ENCODE assay signal across 27 mouse cellular contexts in the genomic region with DNA sequence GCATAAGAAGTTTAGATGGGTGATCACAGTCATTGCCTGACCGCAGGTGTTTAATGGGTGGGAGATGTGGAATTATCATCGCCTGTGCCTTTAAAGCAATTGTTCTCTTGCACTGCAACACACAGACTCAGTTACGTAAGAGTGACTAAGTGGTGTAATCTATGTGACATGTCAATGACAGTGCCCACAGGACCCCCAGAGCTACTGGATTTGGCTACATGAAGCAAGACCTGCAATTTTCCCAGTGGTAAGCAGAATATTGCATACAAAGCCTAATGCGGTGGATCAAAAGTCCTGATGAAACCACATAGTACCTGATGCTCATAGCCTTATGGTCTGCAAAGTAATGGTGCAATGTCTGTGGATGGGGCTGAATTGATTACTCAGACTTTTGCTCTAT.
"Had no signal": no experiment of that assay in that cellular context is flagged by ENCODE, and none has a peak within 500 bp of the region (broad histone marks: within the 10 kb centered on the region; RNA-seq: fewer than 3 reads in every experiment).

No protein-coding gene starts in this region.

- H3K4me1 ChIP-seq: heart, embryonic 13.5 days; heart, embryonic 15.5 days; hindbrain, embryonic 10.5 days; hindbrain, embryonic 12.5 days; kidney, embryonic 15.5 days; limb, embryonic 13.5 days; limb, embryonic 15.5 days; liver, embryonic 12.5 days had no signal

- DNase-seq: gastrocnemius, postnatal 14 days; gastrocnemius, postnatal 36 days; heart, adult 2 months; heart, postnatal 14 days; heart, postnatal 4 days; kidney, adult 11 months; kidney, adult 2 months; kidney, adult 9 months; kidney, postnatal 14 days; kidney, postnatal 36 days; layer of hippocampus, adult 9-11 months; layer of hippocampus, postnatal 36 days; left cerebral cortex, postnatal 4 days had no signal

- H3K27ac ChIP-seq: heart, adult 2 months; heart, embryonic 13.5 days; heart, embryonic 15.5 days; hindbrain, embryonic 10.5 days; hindbrain, embryonic 12.5 days; hindbrain, embryonic 14.5 days; hindbrain, postnatal 0 days; kidney, embryonic 15.5 days; kidney, postnatal 0 days; limb, embryonic 13.5 days; limb, embryonic 15.5 days; liver, embryonic 12.5 days; liver, embryonic 14.5 days had no signal

- H3K9me3 ChIP-seq: heart, embryonic 13.5 days; heart, embryonic 15.5 days; hindbrain, embryonic 10.5 days; hindbrain, embryonic 12.5 days; kidney, embryonic 15.5 days; limb, embryonic 13.5 days; limb, embryonic 15.5 days; liver, embryonic 12.5 days had no signal

- ATAC-seq: hindbrain, postnatal 0 days; intestine, embryonic 16.5 days; liver, embryonic 12.5 days had no signal

- H3K9ac ChIP-seq: heart, embryonic 13.5 days; heart, embryonic 15.5 days; hindbrain, embryonic 12.5 days; hindbrain, embryonic 14.5 days; kidney, embryonic 15.5 days; limb, embryonic 13.5 days; limb, embryonic 15.5 days; liver, embryonic 12.5 days; liver, embryonic 14.5 days had no signal

- H3K36me3 ChIP-seq: heart, embryonic 13.5 days; heart, embryonic 15.5 days; hindbrain, embryonic 10.5 days; hindbrain, embryonic 12.5 days; kidney, embryonic 15.5 days; limb, embryonic 13.5 days; limb, embryonic 15.5 days; liver, embryonic 12.5 days had no signal

- H3K27me3 ChIP-seq: heart, embryonic 13.5 days; heart, embryonic 15.5 days; hindbrain, embryonic 12.5 days; kidney, embryonic 15.5 days; limb, embryonic 13.5 days; limb, embryonic 15.5 days; liver, embryonic 12.5 days had no signal

- H3K4me2 ChIP-seq: heart, embryonic 11.5 days; heart, embryonic 13.5 days; heart, embryonic 15.5 days; hindbrain, embryonic 12.5 days; hindbrain, embryonic 14.5 days; kidney, embryonic 15.5 days; limb, embryonic 13.5 days; limb, embryonic 15.5 days; liver, embryonic 12.5 days had no signal

- H3K4me3 ChIP-seq: heart, adult 2 months; heart, embryonic 13.5 days; heart, embryonic 15.5 days; hindbrain, embryonic 10.5 days; hindbrain, embryonic 12.5 days; kidney, embryonic 15.5 days; limb, embryonic 13.5 days; limb, embryonic 15.5 days; liver, embryonic 12.5 days had no signal
